Mouse (Mus musculus): Measurements from ENCODE around the gene Myom1. TPM values are rescaled to one million over a fixed set of nuclear protein-coding genes. Genes with fewer than 3 reads are reported as not detected.
"Not testable (repeated sequence)": the region's sequence is repeated elsewhere in the genome, so short reads cannot be mapped to it uniquely, and the experiment has no call there.

Myom1 gene
- total RNA-seq (2014; fragmentation: Nextera tagmentation): 2.8 and 9.2 TPM in 2 replicates
- 1.0 and 1.9 TPM in 2 replicates for total RNA-seq (2017)

DNA sequence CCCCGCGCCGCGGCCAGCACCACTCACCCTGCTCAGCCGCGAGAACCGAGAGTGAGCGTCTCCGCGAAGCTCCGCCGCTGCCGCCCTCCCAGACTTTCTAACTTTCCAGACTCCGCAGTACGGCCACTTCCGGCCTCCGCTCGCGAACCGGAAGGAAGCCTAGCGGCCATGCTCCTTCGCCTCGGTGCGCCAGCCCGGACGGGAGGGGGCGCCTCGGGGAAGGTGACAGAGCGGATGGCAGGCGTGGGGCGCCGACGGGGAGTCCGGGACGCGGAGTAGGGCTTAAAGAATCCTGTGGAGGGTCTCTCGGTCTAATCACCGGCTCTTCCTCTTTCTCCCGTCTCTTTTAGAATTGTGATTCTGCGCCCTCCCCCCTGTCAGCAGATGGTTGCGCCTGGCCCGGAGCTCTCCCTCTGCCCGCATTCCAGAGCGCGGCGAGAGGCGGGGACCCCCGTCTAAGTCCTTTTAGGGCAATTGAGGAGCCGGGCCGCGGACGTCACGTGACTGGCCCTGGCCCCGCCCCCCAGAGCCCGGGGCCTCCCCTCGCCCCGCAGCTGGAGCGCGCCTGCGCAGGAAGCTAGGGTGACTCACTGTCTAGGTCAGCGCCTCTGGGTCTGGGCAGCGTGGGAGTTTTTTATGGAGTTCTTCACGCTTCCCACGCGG, at the start of gene Myom1:
Gene Myom1, plus strand, starts transcription at position 553 of the 663 bp plus-strand sequence.
- peak; percentile 85 for ATAC-seq (replicated peaks; ENCODE audit: low FRiP score, low TSS enrichment, poor library complexity, severe bottlenecking)

DNA sequence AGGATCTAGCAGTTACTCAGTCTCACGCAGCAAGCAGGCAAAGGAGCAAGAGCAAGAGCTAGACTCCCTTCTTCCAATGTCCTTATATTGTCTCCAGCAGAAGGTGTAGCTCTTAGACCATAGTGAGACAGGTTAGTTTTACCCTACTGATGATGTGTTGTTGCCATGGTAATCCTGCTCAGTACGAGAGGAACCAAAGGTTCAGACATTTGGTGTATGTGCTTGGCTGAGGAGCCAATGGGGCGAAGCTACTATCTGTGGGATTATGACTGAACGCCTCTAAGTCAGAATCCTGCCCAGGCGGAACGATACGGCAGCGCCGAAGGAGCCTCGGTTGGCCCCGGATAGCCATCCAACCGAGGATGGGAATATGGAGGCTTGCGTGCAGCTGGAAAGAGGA, 38.9 kb upstream of the Myom1 start:
- peak; percentile 95 for ATAC-seq (replicated peaks; ENCODE audit: low FRiP score, low TSS enrichment, poor library complexity, severe bottlenecking)

DNA sequence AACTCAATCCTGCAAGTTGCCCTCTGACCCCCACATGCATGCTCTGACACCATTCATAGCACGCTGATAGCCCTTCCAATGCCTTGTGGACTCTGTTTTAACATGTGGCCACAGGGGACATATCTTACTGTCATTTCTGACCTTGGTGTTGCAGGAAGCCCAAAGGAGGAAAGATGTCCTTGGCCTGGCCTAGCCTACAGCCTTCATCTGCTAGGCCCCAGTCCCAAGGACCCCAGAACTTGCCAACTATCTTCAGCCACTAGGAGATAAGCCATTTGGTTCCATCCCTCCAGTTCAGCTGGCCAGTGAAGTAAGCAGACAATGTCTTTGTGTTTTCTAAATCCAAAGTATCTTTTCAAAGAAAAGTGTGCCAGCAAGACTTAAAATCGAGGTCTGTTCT, 37.2 kb upstream of the Myom1 start:
- no peak for ATAC-seq (replicated peaks; ENCODE audit: low FRiP score, low TSS enrichment, poor library complexity, severe bottlenecking)

DNA sequence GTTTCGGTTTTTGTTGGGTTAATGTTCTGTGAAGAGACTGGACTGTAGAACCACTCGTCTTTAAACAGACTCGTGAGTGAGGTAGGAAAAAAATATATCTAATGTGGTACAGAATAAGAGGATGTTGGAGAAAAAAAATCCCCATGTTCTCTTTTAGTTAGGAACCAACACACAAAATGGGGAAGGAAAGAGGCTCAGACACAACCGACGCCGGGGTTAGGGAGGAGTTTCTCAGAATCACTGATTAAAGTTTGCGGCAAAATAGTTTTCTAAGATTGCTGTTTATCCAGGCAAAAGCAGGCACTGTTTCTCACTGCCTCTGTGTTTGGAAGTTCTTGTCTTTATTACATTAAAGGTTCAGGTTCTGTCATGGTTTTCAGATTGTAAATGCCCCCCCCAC, 36.3 kb upstream of the Myom1 start:
- ATAC-seq (replicated peaks; ENCODE audit: low FRiP score, low TSS enrichment, poor library complexity, severe bottlenecking): no peak

DNA sequence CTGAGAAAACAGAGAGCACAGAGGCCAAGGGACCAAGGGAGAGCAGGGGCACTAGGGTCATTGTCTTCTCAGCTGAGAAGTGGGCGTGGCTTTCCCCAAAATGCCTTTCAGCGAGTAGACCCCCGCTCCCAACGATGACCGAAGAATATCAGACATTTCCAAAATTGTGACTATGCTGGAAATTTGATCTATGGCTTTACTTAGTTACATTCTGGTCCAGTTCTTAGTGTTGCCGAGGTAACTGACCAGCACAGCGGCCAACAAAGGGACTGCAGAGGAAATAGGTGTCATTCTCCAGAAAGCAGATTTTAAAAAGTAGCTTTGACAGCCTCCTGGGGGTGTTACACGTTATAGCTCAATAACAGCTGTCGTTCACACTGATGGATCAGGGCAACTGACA, 35.2 kb upstream of the Myom1 start:
- no peak for ATAC-seq (replicated peaks; ENCODE audit: low FRiP score, low TSS enrichment, poor library complexity, severe bottlenecking)

DNA sequence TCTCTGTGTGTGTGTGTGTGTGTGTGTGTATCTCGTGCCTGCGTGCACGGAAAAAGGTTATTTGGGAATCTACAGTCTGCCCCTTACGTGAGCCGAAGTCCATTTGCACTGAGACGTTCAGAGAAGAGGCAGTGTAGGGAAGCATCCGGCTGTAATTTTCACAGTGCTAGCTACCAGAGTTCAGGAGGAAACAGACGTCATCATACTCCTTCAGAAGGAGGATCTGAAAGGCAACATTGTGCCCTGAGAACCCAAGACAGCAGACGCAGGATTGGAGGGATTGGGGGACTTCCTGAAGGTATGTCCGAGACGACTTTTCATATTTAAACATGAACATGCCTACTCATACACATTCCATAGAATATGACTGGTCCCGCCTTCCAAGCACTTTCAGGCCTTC, 34.8 kb upstream of the Myom1 start:
- no peak for ATAC-seq (replicated peaks; ENCODE audit: low FRiP score, low TSS enrichment, poor library complexity, severe bottlenecking)

DNA sequence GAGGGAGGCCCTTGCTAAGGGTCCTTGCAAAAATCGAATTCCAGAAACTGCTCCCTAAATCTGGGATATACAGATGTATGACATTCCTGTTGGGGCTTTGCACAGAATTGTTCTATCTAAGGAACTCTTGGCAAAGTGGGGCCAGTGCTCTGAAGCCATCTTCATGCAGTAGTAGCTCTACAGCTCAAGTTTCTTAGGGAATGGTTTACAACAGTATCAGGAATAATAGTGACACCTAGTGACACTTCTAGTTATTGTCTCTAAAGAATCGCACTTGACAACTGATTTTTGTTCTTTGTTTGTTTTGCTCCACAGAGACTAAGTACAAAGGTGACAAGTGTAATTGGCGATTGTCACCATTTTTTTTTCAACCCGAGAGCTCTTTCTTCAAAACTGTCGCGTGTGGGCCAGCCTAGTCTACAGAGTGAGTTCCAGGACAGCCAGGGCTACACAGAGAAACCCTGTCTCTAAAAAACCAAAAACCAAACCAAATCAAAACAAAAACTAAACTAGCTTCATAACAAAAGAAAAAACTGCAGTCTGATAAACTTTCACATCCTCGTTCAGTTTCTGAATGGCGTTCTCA, 33.7 kb upstream of the Myom1 start:
- 0 out of 2 replicates have a peak, but pooled peaks have one; percentile 19 for ATAC-seq (replicated peaks; ENCODE audit: low FRiP score, low TSS enrichment, poor library complexity, severe bottlenecking)

DNA sequence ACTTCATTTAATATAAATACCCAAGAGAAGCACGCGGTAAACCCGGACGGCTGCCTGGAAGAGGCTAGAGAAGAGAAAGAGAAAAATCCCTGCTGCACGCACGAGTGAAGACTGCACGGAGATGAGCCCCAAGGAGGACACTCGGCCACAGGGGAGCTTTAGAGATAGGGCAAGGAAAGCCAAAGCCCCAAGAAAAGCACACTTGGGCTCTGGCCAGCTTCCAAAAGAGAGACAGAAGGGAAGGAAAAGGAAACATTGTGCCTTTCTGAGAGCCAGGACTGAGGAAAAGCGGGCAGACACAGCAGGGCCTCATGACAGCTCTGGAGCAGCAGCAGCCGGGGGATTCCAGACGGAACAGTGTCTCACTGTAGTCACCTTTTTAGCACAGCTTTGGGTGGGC, 31.2 kb upstream of the Myom1 start:
- no peak for ATAC-seq (replicated peaks; ENCODE audit: low FRiP score, low TSS enrichment, poor library complexity, severe bottlenecking)

DNA sequence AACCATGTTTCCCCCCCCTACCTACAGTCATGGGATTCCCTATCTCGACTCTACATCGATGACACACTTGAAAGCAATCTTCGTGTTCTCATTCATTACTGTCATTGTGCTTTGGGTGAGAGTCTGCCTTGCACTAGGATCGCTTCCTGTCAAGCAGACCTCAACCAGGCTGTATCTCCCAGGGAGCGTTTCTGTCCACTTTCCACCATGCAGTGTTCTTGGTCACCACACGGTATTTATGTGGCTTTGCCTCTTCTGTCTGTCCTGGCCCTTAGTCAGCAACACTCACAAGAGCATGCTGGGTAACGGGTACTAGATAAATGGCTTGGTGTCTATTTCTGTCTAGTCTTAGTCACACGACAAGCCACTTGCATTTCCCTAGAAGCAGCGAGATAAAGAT, 29.0 kb upstream of the Myom1 start:
- ATAC-seq (replicated peaks; ENCODE audit: low FRiP score, low TSS enrichment, poor library complexity, severe bottlenecking): no peak

DNA sequence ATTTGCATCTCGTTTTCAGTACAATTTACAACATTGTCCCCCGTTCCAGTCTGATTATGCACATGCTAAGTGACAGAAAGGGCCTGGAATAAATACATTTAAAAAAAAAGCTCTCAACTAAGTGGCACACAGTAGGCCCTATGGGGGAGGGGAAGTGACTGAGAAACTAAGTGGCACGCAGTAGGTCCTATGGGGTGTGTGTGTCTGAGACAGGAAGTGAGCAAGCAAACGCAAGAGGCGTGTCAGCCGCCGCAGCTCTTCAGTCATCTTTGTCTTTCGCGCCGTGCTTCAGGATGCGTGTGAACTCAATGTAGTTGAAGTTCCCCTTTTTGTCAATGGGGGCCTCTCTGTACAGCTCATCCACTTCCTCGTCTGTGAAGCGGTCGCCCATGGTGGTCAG, 28.4 kb upstream of the Myom1 start:
- not testable (repeated sequence) for ATAC-seq (replicated peaks; ENCODE audit: low FRiP score, low TSS enrichment, poor library complexity, severe bottlenecking)

DNA sequence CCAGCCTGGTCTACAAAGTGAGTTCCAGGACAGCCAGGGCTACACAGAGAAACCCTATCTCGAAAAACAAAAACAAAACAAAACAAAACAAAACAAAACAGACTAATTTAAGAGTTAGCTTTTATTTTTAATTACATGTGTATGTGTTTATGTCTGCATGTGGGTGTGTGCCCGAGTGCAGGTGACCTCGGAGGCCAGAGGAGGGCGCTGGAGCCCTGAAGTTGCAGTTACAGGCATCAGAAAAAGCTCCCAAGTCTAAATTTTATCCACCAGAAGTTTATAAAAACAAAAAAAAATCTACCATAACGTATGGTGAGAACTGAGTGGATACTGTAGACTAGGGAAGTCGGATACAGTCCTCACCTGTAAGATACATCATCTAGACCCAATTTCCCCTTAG, 24.6 kb upstream of the Myom1 start:
- ATAC-seq (replicated peaks; ENCODE audit: low FRiP score, low TSS enrichment, poor library complexity, severe bottlenecking): no peak

DNA sequence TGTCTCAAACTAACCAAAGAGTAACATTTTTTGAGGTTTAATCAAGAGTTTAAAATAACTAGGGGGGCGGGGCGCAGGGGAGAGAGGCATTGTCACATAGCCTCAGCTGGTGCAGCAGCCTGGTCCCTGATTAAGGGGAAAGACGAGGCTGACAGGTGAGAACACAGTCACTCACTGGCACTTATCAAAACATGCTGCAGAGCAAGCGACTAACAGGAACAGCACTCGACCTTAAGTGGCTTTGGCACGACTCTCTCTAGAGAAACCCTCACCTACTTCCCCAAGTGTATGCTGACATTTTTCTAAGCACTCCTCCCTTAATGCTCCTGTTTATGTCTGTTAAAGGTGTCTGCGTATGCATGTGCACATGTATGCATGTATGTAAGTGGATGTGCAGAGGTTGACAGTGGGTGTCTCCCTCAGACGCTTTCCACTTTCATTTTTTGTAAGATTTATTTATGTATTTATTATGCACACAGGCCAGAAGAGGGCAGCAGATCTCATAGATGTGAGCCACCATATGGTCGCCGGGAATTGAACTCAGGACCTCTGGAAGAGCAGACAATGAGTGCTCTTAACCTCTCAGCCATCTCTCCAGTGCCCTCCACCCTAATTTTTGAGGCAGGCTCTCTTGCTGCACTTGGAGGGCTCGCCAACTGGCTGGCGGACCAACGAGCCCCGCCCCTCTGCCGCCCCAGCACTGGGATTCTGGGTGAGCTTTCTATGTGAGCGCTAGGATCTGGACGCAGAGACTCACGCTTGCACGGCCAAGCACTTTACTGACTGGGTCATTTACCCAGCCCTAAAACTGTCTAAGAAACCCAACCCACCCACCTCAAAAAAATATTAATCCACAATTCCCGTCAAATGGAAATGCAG, 22.8 kb upstream of the Myom1 start:
- ATAC-seq (replicated peaks; ENCODE audit: low FRiP score, low TSS enrichment, poor library complexity, severe bottlenecking): peak; percentile 64

DNA sequence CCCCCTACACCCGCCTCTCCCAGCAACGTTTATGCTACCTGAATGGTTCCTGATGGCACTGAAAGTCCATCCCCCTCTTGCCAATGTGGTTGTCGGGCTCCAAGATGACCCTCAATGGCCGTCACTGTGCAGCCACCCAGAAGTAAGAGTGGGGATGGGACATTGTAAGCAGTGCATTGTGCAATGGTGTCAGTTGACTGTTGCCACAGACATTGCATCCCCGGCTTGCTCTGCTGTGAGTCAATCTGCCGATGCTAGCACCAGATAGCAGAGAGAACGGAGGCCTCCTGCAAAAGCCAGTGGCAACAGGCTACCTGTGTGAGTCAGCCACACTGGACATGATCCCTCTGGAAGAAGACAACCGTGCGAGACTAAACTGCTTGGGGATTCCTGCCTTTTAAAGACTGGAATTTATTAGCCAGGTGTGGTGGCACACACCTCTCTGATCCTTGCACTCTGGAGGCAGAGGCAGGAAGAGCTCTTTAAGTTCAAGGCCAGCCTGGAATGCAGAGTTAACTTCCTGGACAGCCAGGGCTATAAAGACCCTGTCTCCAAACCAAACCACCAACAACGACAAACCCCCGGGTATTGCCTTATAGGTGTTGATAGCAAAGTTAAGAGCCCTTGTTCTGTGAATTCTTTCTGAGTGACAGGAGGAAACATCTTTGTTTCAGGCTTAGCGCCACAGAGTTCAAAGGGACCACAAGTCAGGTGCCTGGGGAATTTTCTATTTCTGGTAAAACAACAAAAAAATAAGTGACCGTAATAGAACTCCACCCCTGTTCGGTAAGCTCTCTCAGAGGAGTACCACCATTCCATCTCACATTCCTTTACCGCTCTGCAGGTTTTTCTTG, 16.7 kb upstream of the Myom1 start:
- no peak for ATAC-seq (replicated peaks; ENCODE audit: low FRiP score, low TSS enrichment, poor library complexity, severe bottlenecking)

DNA sequence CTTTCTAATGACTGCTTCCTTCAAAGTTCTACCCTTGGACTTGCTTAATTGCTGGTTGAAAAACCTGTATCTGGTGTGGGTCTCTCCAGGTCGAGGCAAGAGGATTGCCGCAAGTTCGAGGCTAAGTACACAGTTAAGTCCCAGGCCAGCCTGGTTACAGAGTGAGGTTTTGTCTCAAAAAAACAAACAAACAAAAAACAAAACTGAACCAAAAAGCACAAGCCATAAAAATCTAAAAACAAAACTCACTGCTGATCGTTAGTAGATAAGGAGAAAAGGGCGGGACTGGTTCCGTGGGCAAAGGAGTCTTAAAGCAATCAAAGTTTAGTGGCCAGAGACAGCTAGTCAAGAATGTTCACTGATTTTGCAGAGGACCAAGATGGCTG, 16.1 kb upstream of the Myom1 start:
- no peak for ATAC-seq (replicated peaks; ENCODE audit: low FRiP score, low TSS enrichment, poor library complexity, severe bottlenecking)

DNA sequence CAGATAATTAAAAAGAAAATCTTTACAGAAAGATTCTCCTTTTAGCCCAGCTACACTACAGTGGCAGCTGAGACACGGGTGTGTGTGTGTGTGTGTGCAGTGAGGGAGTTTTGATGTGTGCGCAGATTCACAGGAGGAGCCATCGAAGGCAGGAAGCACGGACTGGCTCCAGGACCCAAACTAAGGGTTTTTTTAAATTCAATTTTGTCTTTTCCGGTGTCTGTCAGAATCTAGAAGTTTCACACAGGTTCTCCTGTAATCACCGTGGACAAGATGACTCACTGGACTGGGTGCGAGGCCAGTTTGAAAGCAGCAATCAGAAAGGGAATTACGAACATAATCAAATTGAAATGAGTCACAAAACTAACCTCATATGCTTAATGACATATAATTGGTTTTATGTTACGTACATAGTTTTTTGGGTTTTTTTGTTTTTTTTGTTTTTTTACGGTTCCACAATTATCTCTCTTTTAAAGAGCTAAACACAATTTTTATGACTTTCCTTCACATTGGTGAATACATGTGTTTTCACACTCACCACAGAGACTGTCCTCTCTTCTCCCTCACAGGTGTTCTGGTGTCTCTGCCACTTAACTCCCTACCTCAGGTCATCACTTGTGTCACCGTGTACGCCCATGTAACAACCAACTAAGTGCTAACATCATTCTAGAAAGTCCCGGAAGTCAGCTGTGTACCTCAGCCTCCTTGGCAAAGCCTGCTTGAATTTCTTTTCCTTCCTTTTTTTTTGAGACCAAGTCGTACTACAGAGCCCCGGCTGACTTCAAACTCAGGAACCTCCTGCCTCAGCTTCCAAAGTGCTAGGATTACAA, 15.4 kb upstream of the Myom1 start:
- ATAC-seq (replicated peaks; ENCODE audit: low FRiP score, low TSS enrichment, poor library complexity, severe bottlenecking): no peak

DNA sequence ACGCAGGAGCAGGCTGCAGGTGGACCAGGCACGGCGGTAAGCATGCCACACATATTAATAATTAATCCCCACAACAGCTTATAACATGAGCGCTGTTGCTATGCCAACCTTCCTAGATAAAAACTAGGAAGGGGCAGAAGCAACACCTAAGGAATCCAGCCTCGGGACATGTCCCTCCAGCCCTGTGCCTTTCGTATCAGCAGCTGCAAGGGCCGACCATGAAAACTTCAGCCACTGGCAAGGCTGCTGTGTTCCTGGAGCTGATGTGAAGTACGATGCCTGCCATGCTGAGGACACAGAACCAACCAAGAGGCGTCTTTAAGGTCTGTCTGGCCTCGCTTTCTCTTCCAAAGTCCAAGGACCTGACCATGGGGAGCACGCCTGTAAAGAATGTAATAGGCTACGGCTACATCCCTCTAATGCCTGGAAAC, 14.1 kb upstream of the Myom1 start:
- ATAC-seq (replicated peaks; ENCODE audit: low FRiP score, low TSS enrichment, poor library complexity, severe bottlenecking): no peak

DNA sequence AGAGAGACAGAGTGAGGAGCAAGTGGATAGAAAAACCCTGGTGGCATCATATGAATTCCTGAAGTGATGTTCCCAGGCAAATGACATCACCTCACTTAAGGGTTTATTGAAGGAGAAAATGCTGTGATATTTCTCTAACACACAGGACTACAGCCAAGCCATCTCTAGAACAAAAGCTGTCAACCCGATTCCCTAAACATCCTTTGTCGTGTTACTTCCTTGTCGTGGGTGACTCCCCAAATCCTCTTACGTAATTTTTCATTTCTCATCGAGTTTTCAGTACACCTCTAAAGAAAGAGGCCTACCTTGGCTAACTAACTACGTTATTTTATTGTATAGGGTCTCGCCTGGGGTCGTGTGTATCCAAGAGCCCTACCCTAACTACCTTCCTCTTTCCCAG, 13.0 kb upstream of the Myom1 start:
- ATAC-seq (replicated peaks; ENCODE audit: low FRiP score, low TSS enrichment, poor library complexity, severe bottlenecking): no peak

DNA sequence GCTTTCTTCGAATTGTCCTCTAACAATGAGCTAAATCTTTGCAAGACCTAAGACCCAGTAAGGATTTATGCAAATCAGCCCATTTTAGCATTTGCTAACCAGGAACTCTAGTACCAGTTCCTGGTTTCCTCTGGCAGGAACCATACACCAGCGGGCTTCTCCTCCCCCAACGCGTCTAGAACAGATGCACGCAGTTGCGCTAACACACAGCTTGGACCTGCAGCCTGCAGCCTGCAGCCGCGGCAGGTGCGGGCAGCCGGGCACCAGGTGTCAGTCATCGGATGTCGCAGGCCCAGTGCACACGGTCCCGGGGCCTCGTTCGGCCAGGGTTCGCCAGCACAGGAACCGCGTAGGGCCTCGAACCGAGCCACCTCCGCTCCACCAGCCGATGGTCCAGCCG, 12.4 kb upstream of the Myom1 start:
- no peak; the same call in 1 of the 2 replicates for ATAC-seq (replicated peaks; ENCODE audit: low FRiP score, low TSS enrichment, poor library complexity, severe bottlenecking)
